Mouse (Mus musculus): ENCODE measurements at regions not wholly inside any gene's neighbourhood (a gene's known extent, or its start where the extent isn't known, plus 50 kb on each side); places are given as distances from the start of the nearest gene placed in this dataset.

DNA sequence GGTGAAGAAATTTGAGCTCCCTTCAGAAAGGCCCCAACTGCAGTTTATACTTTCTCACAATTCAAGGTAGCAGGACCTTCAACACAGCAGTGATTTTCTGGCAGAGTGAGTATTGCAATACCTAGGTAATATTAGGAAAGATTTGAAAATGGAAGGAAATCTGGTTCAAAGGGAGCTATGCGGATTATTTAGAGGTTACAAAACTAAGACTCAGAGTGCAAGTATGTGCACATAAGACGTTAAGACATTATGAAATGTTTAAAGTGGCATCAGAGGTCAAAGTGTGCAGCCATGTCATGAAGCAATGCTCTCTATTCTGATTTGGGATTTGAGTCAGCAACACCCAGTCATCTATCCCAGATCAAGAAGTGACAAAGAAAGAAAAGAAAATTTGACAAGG is 164.6 kb downstream of the Ptn start:
- DNase-seq (ENCODE audit: low read depth, low spot score): no peak

DNA sequence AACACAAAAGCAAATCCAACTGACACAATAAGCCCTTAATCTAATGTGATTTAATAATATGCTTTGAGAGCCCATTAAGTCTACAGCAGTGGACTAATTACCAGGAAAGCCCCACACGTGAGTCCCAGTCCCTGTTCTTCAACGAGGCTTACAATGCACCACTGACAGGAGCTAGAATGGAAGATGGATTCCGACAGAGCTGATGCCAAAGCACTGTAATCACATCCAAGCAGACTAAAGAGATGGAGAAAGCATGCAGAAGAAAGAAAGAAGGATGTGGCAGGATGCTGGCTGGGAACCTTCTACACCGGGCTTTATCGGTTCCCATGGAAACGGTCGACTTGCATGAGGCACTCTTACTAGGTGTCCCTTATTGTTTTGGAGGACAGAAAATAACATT is 165.1 kb downstream of the Ptn start:
- peak; percentile 4 for DNase-seq (ENCODE audit: low read depth, low spot score)

DNA sequence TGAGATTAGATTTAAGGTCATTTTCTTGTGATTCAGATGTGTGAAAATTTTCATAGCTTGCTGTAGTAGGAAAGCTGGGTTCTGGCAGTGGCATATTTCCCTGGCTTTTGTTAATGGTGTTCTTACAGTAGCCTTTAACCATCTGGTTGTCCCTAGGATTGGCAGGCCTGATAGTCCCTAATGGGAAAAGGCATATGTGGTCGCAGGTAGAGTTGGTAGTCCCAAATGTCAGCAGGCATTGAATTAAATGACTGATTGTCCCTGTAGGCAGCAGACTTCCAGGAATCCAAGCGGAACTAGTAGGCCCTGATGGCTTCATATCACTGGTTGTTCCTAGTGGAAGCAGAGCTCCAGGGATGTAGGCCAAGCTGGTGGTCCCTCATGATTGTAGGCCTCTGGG is 173.0 kb downstream of the Ptn start:
- DNase-seq (ENCODE audit: low read depth, low spot score): no peak

- no peak for DNase-seq (ENCODE audit: low read depth, low spot score)
Measured at GRCm38 (mm10) chr6:36627648-36628047, 182.4 kb downstream of the Ptn start.

- DNase-seq (ENCODE audit: low read depth, low spot score): no peak
Measured at GRCm38 (mm10) chr6:36608281-36608970, 201.6 kb downstream of the Ptn start.

DNA sequence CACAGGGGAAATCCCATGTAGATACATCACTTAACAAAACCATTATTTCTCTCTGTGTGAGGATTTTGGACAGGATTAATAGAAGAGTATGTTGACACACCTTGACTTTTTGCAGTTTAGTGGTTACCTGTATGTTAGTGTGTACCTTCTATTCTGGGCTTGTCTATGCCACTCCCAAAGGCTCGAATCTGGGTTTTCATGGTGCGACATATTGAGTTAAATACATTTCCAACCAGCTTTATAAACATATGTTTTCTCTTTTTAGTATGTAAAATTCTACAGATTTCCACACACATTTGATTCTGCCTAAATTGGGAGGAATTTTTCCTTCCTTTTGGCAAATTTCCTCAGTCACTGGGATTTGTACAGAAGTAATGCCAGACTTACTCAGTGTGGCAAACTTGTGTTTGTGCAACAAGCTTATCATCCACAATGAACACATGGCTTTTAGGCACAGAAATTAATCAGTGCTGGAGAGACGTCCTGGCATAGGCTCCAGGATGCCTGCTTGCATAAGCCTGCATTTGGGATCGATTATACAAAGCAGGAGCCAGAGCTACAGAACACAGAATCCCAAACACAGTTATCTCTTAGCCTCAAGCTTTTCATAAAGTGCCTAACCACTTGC is 204.3 kb downstream of the Ptn start:
- no peak for DNase-seq (ENCODE audit: low read depth, low spot score)

DNA sequence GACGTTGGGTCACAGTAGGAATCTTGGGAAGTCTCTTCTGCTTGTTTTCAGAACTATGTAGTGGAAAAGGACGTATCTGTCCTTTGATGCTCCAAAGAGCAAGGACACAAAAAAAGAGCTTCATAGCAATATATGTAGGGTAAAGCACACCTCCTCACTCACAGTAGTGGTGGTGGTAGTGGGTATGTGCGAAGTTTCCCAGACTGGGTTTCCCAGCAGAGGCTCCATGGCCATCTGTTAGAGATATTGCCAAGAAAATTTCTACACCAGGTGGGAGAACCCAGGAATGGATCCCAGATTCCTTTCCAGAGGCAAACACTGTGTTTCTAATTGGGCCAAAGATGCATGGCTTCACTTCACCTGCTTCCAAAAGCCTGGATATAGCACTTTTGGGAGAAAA is 205.2 kb downstream of the Ptn start:
- no peak for DNase-seq (ENCODE audit: low read depth, low spot score)

GRCm38 (mm10) chr6:36596574-36596973 is 208.7 kb downstream of the Chrm2 start:
- DNase-seq (ENCODE audit: low read depth, low spot score): no peak

DNA sequence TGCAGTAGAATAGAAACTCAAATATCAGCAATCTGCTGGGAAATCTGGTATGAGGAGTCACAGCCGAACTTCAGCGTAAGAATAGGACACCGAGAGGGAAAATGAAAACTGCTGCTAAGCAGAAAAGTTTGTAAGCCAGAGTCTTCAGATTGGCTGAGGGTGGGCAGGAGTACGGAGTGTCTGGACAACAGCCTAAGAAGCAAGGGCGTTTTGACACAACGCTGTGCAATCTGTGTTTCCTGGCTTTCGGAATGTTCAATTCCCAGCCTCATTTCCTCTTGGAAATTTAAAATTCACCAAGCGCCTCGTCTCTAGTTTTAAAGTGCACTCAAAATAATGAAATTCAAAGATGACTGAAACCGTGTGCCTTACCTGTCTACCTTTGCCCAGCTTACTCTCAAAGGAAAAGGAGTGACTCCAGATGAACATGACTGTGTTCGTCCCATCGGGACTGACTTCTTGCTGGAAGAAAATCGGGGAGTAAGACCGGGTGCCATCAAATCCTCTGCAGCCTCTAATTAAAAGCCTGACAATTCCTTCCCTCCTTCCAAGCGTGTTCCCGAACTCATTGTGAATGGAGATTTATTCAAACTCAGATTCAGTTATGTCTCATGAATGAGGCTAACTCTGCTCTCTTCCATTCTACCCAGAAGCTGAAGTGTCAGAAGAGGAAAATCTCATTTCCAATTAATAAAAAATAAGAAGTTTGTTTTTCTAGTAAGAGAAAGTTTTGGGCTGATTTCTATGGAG is 203.2 kb downstream of the Chrm2 start:
- no peak for DNase-seq (ENCODE audit: low read depth, low spot score)

DNA sequence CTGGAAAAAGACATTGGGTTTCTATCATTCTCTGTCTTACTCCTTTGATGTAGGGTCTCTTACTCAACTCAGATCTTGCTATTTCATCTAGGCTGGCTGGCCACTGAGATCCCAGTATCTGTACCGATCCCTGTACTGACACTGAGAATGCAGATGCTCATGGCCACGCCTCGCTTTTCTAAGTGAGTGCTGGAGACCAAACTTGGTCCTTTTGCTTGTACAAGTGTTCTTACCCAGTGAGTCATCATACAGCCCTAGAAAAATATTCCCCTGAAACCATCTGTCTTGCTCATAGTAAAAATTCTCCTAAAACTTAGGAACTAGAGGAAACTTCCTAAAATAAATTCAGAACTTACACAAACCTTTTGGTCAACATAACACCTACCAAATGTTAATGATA is 193.2 kb downstream of the Chrm2 start:
- no peak for DNase-seq (ENCODE audit: low read depth, low spot score)
